Mouse (Mus musculus): ENCODE results near the gene Mroh3.

- TF ChIP-seq CTCF (IDR thresholded peaks at IDR 0.05; ENCODE audit: extremely low read depth, insufficient read length, insufficient replicate concordance, low read depth, low read length) (no peak), POLR2A (IDR thresholded peaks at IDR 0.05; ENCODE audit: low read depth, low read length) (no peak; the same call in 1 of the 2 replicates)
These were observed 38.5 kb downstream of the Mroh3 start for GRCm38 (mm10) chr1:136174101-136174606.
